Mouse (Mus musculus) 3T3-L1 (cell line): ENCODE measurements around the gene Hsd3b2.
"Not testable (repeated sequence)": the region's sequence is repeated elsewhere in the genome, so short reads cannot be mapped to it uniquely, and the experiment has no call there.

Experiments
- DNase-seq: peaks from one replicate; pipeline ENCODE4 v3.0.0-alpha.2; 2015; ENCODE audit warnings: low read depth, low spot score

The Hsd3b2 gene

GRCm38 (mm10) chr3:98724376-98724775 lies at the start of gene Hsd3b2:
Gene Hsd3b2 (minus strand): TSS chr3:98724543.
- DNase-seq = no peak

GRCm38 (mm10) chr3:98764155-98764554 lies 39.8 kb upstream of the Hsd3b2 start:
- no peak for DNase-seq

- DNase-seq = no peak
Measured at GRCm38 (mm10) chr3:98756836-98757235, 32.5 kb upstream of the Hsd3b2 start.

- no peak for DNase-seq
Measured at GRCm38 (mm10) chr3:98752171-98752570, 27.8 kb upstream of the Hsd3b2 start.

GRCm38 (mm10) chr3:98741043-98741442 lies 16.7 kb upstream of the Hsd3b2 start:
- not testable (repeated sequence) for DNase-seq

- DNase-seq = no peak
Measured at GRCm38 (mm10) chr3:98734340-98734739, 10.0 kb upstream of the Hsd3b2 start.

- no peak for DNase-seq
Measured at GRCm38 (mm10) chr3:98733724-98734123, 9.4 kb upstream of the Hsd3b2 start.

- no peak for DNase-seq
Measured at GRCm38 (mm10) chr3:98726281-98726680, 1.9 kb upstream of the Hsd3b2 start.

- no peak for DNase-seq
Measured at GRCm38 (mm10) chr3:98720740-98721139, 3.6 kb downstream of the Hsd3b2 start.

GRCm38 (mm10) chr3:98682401-98682800 lies 41.9 kb downstream of the Hsd3b2 start:
- DNase-seq = no peak

- DNase-seq = no peak
Measured at GRCm38 (mm10) chr3:98680786-98681185, 43.6 kb downstream of the Hsd3b2 start.
